Mouse (Mus musculus): ENCODE measurements around the gene Ankrd55. TPM values are rescaled to one million over a fixed set of nuclear protein-coding genes. Genes with fewer than 3 reads are reported as not detected.

The Ankrd55 gene
- polyA plus RNA-seq, 1 experiment = 0.17 TPM

DNA sequence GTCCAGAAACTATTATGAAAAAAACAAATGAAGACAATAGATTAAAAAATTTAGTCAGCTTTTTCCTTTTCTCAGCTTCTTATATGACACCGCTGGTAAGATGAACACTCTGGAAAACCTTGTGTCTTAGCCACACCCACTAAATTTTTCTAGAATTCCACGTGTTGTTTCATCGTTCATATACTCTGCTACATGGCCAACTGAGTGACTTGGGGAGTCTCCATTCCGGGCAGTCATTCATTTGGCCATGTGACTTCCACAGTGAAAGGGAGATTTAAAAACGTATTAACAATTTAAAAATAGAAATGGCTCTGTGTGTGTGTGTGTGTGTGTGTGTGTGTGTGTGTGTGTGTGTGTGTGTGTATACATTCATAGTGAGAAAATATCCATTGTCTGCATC lies 77.1 kb downstream of the Ankrd55 start:
- Histone ChIP-seq H3K4me3 (replicated peaks) (no peak overlapping the region), H3K4me1 (peaks cover 31% of the 10 kb centered on the region)
- TF ChIP-seq GATA1 (IDR thresholded peaks at IDR 0.05; ENCODE audit: borderline replicate concordance, low read length) (no peak), FLI1 (IDR thresholded peaks at IDR 0.05; ENCODE audit: low read length) (no peak)

DNA sequence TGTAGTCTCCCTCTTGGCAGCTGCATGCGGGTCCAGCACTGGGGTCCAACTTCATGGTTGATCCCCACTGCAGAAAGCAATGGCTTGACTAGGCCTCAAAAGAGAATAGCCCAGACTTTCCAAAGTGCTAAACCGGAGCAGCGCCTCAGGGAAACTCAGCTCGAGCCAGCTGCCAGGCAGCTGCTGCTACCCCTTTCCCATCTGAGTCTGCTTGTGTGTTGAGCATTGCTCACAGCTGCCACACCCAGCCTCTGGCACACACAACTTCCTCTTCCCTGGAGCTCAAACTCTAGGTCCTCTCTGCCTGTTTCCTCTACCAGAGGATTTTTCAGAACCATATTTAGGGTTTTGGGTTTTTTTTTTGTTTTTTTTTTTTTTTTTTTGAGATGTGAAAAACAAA lies 77.5 kb downstream of the Ankrd55 start:
- no peaks in the 10 kb centered on the region for H3K27me3 ChIP-seq (replicated peaks)
- no peak overlapping the region for H3K4me3 ChIP-seq (replicated peaks)
- H3K9me3 ChIP-seq = peaks cover 4% of the 10 kb centered on the region; the same call in 1 of the 2 replicates
- no peak for TF ChIP-seq FLI1 (IDR thresholded peaks at IDR 0.05; ENCODE audit: low read length)
- no peak for TF ChIP-seq GATA1 (IDR thresholded peaks at IDR 0.05; ENCODE audit: borderline replicate concordance, low read length)
- peaks cover 31% of the 10 kb centered on the region for H3K4me1 ChIP-seq
- H3K36me3 ChIP-seq (replicated peaks; ENCODE audit: low read length) = peaks cover 2% of the 10 kb centered on the region

More for the DNA sequence above, 77.1 kb downstream of the Ankrd55 start:
- Histone ChIP-seq H3K27me3 (replicated peaks) (no peaks in the 10 kb centered on the region), H3K9me3 (peaks cover 4% of the 10 kb centered on the region; the same call in 1 of the 2 replicates), H3K36me3 (replicated peaks; ENCODE audit: low read length) (peaks cover 2% of the 10 kb centered on the region)

DNA sequence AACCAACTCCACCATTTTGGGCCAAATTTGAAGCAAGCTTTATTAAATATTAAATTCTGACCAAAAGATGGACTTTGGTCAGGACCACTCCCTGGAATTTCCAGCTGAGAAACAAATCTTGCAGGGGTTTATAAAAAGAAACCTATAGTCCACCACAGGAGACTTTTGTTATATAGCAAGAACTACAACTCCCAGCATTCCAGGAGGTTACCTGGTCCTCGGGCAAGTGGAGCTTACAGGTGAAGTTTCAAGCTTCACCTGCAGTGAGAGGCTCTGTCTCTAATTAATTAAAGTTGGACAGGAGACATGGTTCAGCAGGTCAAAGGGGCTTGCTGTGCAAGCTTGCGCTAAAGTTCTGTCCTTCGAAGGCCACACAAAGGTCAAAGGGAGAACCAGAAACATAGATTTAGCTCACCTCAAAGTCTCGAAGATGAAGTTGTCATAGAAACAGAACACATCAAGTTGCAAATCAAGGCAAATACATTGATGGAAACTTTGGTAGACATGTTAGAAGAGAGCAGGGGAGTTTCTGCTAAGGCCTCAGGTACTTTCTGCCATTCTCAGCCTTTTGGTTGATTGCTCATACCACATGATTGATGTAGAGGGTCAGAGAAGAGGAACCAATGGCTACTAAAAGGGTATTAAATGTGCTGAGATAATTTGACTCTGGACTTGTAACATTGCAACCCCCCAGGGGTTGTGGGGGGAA lies 78.2 kb downstream of the Ankrd55 start:
- H3K4me1 ChIP-seq = peaks cover 31% of the 10 kb centered on the region
- TF ChIP-seq FLI1 (IDR thresholded peaks at IDR 0.05; ENCODE audit: low read length) = no peak
- no peak for TF ChIP-seq GATA1 (IDR thresholded peaks at IDR 0.05; ENCODE audit: borderline replicate concordance, low read length)
- H3K27me3 ChIP-seq (replicated peaks) = no peaks in the 10 kb centered on the region

DNA sequence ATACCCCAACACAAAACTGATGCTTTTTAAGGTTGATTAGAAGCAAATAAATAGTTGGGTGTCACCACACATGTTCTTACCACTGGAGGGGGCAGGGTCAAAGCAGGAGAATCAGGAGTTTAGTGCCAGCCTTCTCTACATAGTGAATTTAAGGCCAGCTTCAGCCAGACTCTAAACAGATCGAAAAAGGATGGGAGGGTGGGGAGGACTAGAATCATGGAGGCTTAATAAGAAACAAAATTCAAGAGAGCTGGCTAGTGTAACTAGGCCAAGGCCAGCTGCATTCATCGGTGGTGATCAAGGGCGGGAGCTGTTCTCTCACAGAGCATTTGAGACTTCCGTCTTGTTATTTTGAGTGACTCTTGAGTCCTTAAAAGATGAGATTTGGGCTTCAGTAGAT lies 83.5 kb downstream of the Ankrd55 start:
- peaks cover 2% of the 10 kb centered on the region for H3K36me3 ChIP-seq (replicated peaks; ENCODE audit: low read length)
- TF ChIP-seq FLI1 (IDR thresholded peaks at IDR 0.05; ENCODE audit: low read length) (no peak), GATA1 (IDR thresholded peaks at IDR 0.05; ENCODE audit: borderline replicate concordance, low read length) (no peak)

More for the DNA sequence above, 78.2 kb downstream of the Ankrd55 start:
- no peak overlapping the region for H3K4me3 ChIP-seq (replicated peaks)
- peaks cover 2% of the 10 kb centered on the region for H3K36me3 ChIP-seq (replicated peaks; ENCODE audit: low read length)
- peaks cover 4% of the 10 kb centered on the region; the same call in 1 of the 2 replicates for H3K9me3 ChIP-seq

DNA sequence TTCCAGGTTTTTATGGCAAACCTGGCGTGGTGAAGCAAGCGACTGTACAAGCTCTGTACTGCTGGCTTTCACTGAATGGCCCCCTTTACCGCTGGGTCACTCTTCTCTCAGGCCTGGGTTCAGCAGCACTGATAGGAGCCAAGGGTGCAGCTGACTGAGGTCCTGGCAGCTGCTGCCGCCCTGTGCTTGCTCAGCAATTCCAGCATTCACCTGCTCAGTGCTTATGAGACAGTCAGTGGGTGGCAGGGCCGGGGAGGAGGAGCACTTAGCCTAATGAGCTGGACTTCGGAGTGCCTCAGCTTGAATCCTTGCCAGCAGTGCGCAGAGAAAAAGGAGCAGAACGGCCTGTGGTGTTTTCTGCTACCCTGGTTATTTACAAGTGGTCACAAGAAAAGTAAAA lies 87.5 kb downstream of the Ankrd55 start:
- Histone ChIP-seq H3K4me1 (peaks cover 11% of the 10 kb centered on the region), H3K36me3 (replicated peaks; ENCODE audit: low read length) (no peaks in the 10 kb centered on the region), H3K4me3 (replicated peaks) (no peak overlapping the region), H3K9me3 (peaks cover 5% of the 10 kb centered on the region), H3K27me3 (replicated peaks) (peaks cover 9% of the 10 kb centered on the region)
- no peak for TF ChIP-seq FLI1 (IDR thresholded peaks at IDR 0.05; ENCODE audit: low read length)
- TF ChIP-seq GATA1 (IDR thresholded peaks at IDR 0.05; ENCODE audit: borderline replicate concordance, low read length) = no peak

More for the DNA sequence above, 83.5 kb downstream of the Ankrd55 start:
- Histone ChIP-seq H3K4me3 (replicated peaks) (no peak overlapping the region), H3K9me3 (peaks cover 9% of the 10 kb centered on the region), H3K27me3 (replicated peaks) (peaks cover 9% of the 10 kb centered on the region), H3K4me1 (peaks cover 22% of the 10 kb centered on the region)

DNA sequence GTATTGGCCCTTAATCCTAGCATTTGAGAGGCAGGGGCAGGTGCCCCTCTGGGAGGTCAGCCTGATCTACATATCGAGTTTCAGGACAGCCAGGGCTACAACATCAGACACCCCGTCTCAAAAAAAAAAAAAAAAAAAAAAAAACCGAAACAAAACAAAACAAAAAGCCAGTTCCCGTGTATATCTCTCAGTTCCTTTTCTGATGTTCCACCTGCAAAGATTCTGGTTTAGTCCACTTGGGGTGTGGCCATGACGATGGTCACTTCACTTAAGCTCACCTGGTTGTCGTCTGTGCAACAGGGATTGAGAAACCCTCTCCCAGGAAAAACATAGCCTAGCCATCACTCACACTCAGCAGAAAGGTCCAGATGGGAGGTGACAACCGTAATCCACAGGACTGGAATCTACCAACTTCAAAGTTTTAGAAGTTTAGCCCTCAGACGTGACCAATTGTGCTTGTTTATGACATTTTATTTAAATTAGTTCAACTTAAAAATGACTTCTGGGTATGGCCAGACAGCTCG lies 90.6 kb downstream of the Ankrd55 start:
- Histone ChIP-seq H3K36me3 (replicated peaks; ENCODE audit: low read length) (no peaks in the 10 kb centered on the region), H3K9me3 (peaks cover 5% of the 10 kb centered on the region), H3K4me1 (peaks cover 14% of the 10 kb centered on the region), H3K27me3 (replicated peaks) (peaks cover 5% of the 10 kb centered on the region), H3K4me3 (replicated peaks) (no peak overlapping the region)
- TF ChIP-seq FLI1 (IDR thresholded peaks at IDR 0.05; ENCODE audit: low read length) (no peak), GATA1 (IDR thresholded peaks at IDR 0.05; ENCODE audit: borderline replicate concordance, low read length) (no peak)

DNA sequence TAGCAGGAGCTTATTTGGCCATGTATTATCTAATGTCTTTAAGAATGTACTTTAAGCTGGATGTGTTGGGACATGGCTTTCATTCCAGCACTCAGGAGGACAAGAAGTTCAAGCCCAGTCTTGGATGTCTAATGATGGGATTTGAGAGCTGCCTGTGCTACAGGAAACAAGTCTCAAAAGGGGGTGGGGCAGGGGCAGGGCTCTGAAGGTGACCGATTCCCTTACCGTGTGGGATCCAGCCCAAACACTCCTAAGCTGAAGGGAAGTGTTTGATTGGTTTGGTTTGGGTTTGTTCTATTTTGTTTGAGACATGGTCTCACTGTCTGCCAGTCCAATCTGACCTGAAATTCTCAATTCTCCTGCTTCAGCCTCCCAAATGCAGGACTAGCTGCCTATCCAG lies 93.2 kb downstream of the Ankrd55 start:
- H3K27me3 ChIP-seq (replicated peaks) = no peaks in the 10 kb centered on the region
- no peak overlapping the region for H3K4me3 ChIP-seq (replicated peaks)
- no peaks in the 10 kb centered on the region for H3K36me3 ChIP-seq (replicated peaks; ENCODE audit: low read length)
- peaks cover 22% of the 10 kb centered on the region for H3K4me1 ChIP-seq
- TF ChIP-seq GATA1 (IDR thresholded peaks at IDR 0.05; ENCODE audit: borderline replicate concordance, low read length) = no peak
- no peaks in the 10 kb centered on the region for H3K9me3 ChIP-seq

DNA sequence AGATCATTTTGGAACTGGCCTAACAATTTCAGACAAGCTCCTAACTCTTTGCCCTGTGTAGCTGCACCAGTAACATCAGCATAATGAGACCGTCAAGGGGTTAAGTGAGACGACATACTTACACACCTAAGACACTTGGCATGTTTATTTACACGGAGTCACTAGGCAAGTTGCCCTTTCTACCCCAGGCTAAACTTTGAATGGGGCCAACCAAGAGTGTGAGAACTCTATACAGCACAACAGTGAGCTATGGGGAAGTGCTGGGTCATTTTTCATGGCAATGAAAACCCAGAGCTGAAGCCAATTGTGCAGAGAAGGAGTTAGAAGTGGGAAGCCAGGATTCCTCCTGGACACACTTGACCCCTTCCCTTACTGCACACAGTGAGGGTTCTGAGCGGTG lies 94.2 kb downstream of the Ankrd55 start:
- Histone ChIP-seq H3K4me1 (peaks cover 31% of the 10 kb centered on the region), H3K9me3 (no peaks in the 10 kb centered on the region), H3K4me3 (replicated peaks) (no peak overlapping the region), H3K27me3 (replicated peaks) (no peaks in the 10 kb centered on the region), H3K36me3 (replicated peaks; ENCODE audit: low read length) (no peaks in the 10 kb centered on the region)
- TF ChIP-seq FLI1 (IDR thresholded peaks at IDR 0.05; ENCODE audit: low read length) (no peak), GATA1 (IDR thresholded peaks at IDR 0.05; ENCODE audit: borderline replicate concordance, low read length) (no peak)

DNA sequence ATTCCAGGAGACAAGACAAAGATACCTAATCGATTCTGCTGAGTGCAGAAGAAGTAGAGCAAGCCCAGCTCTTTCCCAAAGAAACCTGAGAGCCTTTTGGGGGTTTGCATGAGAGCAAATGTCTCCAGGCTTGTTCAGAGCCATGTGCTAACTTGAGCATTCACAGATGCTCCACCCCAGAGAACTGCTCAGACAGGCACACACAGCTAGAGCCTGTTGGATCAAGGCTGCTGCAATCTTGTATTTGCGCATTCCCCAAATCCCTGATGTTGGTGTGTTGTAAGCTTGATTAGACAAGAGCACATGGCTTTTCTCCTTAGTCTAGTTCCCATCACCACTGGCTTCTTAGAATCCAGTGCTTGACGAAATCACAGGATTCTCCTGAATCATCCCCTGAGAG lies 94.7 kb downstream of the Ankrd55 start:
- no peaks in the 10 kb centered on the region for H3K9me3 ChIP-seq
- no peak overlapping the region for H3K4me3 ChIP-seq (replicated peaks)
- H3K36me3 ChIP-seq (replicated peaks; ENCODE audit: low read length) = no peaks in the 10 kb centered on the region
- no peaks in the 10 kb centered on the region for H3K27me3 ChIP-seq (replicated peaks)
- peaks cover 34% of the 10 kb centered on the region for H3K4me1 ChIP-seq
- TF ChIP-seq FLI1 (IDR thresholded peaks at IDR 0.05; ENCODE audit: low read length) = no peak
- no peak for TF ChIP-seq GATA1 (IDR thresholded peaks at IDR 0.05; ENCODE audit: borderline replicate concordance, low read length)

DNA sequence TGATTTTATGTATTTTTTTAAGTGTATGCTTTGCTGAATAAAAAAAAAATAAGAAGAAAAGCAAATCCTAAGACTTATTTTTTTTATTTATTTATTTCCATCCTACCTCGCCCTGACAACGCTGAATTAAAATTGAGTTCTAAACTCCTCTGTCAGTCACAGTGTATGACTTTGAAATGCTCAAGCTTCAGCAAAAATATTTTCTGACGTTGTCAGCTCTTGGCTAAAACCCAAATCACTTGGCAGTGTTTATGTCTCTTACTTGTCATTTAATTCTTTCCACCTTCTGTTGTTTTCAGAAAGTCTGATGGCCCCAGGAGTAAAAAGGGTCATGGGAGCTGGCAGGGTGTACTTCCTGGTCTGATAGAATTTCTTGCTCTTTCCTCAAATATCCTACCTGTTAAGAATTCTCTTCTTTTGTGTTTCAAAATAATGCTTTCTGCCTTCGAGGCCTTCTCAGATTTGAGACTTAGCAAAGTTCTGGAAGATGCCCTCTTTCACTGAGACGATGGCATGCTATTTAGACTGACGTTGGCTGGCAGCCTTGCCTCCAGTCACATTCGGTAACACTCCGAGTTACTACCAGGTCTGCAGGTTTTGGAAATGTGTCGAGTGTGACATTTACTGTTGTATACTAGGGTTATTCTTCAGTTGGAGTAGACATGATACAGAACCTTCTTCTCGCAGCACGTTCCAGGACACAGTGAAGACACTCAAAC lies 95.8 kb downstream of the Ankrd55 start:
- TF ChIP-seq GATA1 (IDR thresholded peaks at IDR 0.05; ENCODE audit: borderline replicate concordance, low read length) = no peak
- no peak for TF ChIP-seq FLI1 (IDR thresholded peaks at IDR 0.05; ENCODE audit: low read length)
- Histone ChIP-seq H3K4me1 (peaks cover 41% of the 10 kb centered on the region), H3K27me3 (replicated peaks) (no peaks in the 10 kb centered on the region), H3K9me3 (no peaks in the 10 kb centered on the region), H3K4me3 (replicated peaks) (no peak overlapping the region), H3K36me3 (replicated peaks; ENCODE audit: low read length) (no peaks in the 10 kb centered on the region)
